Mouse (Mus musculus): ENCODE data around the gene Elmo3. TPM values are rescaled to one million over a fixed set of nuclear protein-coding genes. Genes with fewer than 3 reads are reported as not detected.

Gene Elmo3
- polyA plus RNA-seq, 1 experiment, result 1.5 TPM

GRCm38 (mm10) chr8:105295895-105296573, 9.4 kb upstream of the Elmo3 start, which contains the start of gene Exoc3l:
Exoc3l (minus strand) TSS chr8:105296101.
- no peak within 1 kb of the TSS for H3K4me3 ChIP-seq (ENCODE audit: insufficient read depth, low read length)
- H3K27ac ChIP-seq (ENCODE audit: insufficient read depth, low read depth, low read length), result no peak within 1 kb of the TSS
- peaks cover 18% of the 10 kb centered on the region for H3K4me1 ChIP-seq (ENCODE audit: control insufficient read depth, insufficient read depth, low read length)
- TF ChIP-seq CTCF (IDR thresholded peaks at IDR 0.05; ENCODE audit: low read depth, low read length) (no peak), POLR2A (IDR thresholded peaks at IDR 0.05; ENCODE audit: borderline replicate concordance, low read depth, low read length) (no peak)

GRCm38 (mm10) chr8:105297511-105298192, 7.7 kb upstream of the Elmo3 start, which contains the start of gene E2f4:
E2f4 (plus strand) TSS chr8:105297663.
- H3K4me1 ChIP-seq (ENCODE audit: control insufficient read depth, insufficient read depth, low read length), result peaks cover 32% of the 10 kb centered on the region
- H3K4me3 ChIP-seq (ENCODE audit: insufficient read depth, low read length), result peak within 1 kb of the TSS; percentile 92
- TF ChIP-seq CTCF (IDR thresholded peaks at IDR 0.05; ENCODE audit: low read depth, low read length), result no peak
- no peak for TF ChIP-seq POLR2A (IDR thresholded peaks at IDR 0.05; ENCODE audit: borderline replicate concordance, low read depth, low read length)
- H3K27ac ChIP-seq (ENCODE audit: insufficient read depth, low read depth, low read length), result peak within 1 kb of the TSS; percentile 44

GRCm38 (mm10) chr8:105298351-105299252, 6.8 kb upstream of the Elmo3 start:
- H3K27ac ChIP-seq (ENCODE audit: insufficient read depth, low read depth, low read length), result no peak overlapping the region
- TF ChIP-seq POLR2A (IDR thresholded peaks at IDR 0.05; ENCODE audit: borderline replicate concordance, low read depth, low read length) (no peak), CTCF (IDR thresholded peaks at IDR 0.05; ENCODE audit: low read depth, low read length) (no peak)
- H3K4me1 ChIP-seq (ENCODE audit: control insufficient read depth, insufficient read depth, low read length), result peaks cover 39% of the 10 kb centered on the region
- peak overlapping the region; percentile 92 for H3K4me3 ChIP-seq (ENCODE audit: insufficient read depth, low read length)

GRCm38 (mm10) chr8:105299962-105300361, 5.4 kb upstream of the Elmo3 start:
- no peak overlapping the region for H3K27ac ChIP-seq (ENCODE audit: insufficient read depth, low read depth, low read length)
- TF ChIP-seq POLR2A (IDR thresholded peaks at IDR 0.05; ENCODE audit: borderline replicate concordance, low read depth, low read length) (no peak), CTCF (IDR thresholded peaks at IDR 0.05; ENCODE audit: low read depth, low read length) (no peak)
- H3K4me3 ChIP-seq (ENCODE audit: insufficient read depth, low read length), result no peak overlapping the region
- H3K4me1 ChIP-seq (ENCODE audit: control insufficient read depth, insufficient read depth, low read length), result peaks cover 51% of the 10 kb centered on the region

GRCm38 (mm10) chr8:105303396-105303795, 2.0 kb upstream of the Elmo3 start:
- TF ChIP-seq POLR2A (IDR thresholded peaks at IDR 0.05; ENCODE audit: borderline replicate concordance, low read depth, low read length), result no peak
- TF ChIP-seq CTCF (IDR thresholded peaks at IDR 0.05; ENCODE audit: low read depth, low read length), result no peak
- H3K4me1 ChIP-seq (ENCODE audit: control insufficient read depth, insufficient read depth, low read length), result peaks cover 47% of the 10 kb centered on the region
- H3K4me3 ChIP-seq (ENCODE audit: insufficient read depth, low read length), result no peak overlapping the region
- peak overlapping the region; percentile 67 for H3K27ac ChIP-seq (ENCODE audit: insufficient read depth, low read depth, low read length)

GRCm38 (mm10) chr8:105303874-105304273, 1.5 kb upstream of the Elmo3 start:
- Histone ChIP-seq H3K4me1 (ENCODE audit: control insufficient read depth, insufficient read depth, low read length) (peaks cover 44% of the 10 kb centered on the region), H3K27ac (ENCODE audit: insufficient read depth, low read depth, low read length) (peak overlapping the region; percentile 16), H3K4me3 (ENCODE audit: insufficient read depth, low read length) (no peak overlapping the region)
- TF ChIP-seq POLR2A (IDR thresholded peaks at IDR 0.05; ENCODE audit: borderline replicate concordance, low read depth, low read length) (no peak), CTCF (IDR thresholded peaks at IDR 0.05; ENCODE audit: low read depth, low read length) (no peak)

- H3K4me1 ChIP-seq (ENCODE audit: control insufficient read depth, insufficient read depth, low read length), result peaks cover 42% of the 10 kb centered on the region
- no peak for TF ChIP-seq CTCF (IDR thresholded peaks at IDR 0.05; ENCODE audit: low read depth, low read length)
- no peak for TF ChIP-seq POLR2A (IDR thresholded peaks at IDR 0.05; ENCODE audit: borderline replicate concordance, low read depth, low read length)
- H3K4me3 ChIP-seq (ENCODE audit: insufficient read depth, low read length), result no peak overlapping the region
- peak overlapping the region; percentile 71 for H3K27ac ChIP-seq (ENCODE audit: insufficient read depth, low read depth, low read length)
Observed at GRCm38 (mm10) chr8:105304325-105305210, 833 bp upstream of the Elmo3 start.

- peaks cover 38% of the 10 kb centered on the region for H3K4me1 ChIP-seq (ENCODE audit: control insufficient read depth, insufficient read depth, low read length)
- no peak for TF ChIP-seq POLR2A (IDR thresholded peaks at IDR 0.05; ENCODE audit: borderline replicate concordance, low read depth, low read length)
- no peak for TF ChIP-seq CTCF (IDR thresholded peaks at IDR 0.05; ENCODE audit: low read depth, low read length)
- no peak overlapping the region for H3K27ac ChIP-seq (ENCODE audit: insufficient read depth, low read depth, low read length)
- no peak overlapping the region for H3K4me3 ChIP-seq (ENCODE audit: insufficient read depth, low read length)
Observed at GRCm38 (mm10) chr8:105306146-105306691, 818 bp downstream of the Elmo3 start.

Measured in bone marrow macrophage, adult 2 months (primary cell).